Mouse (Mus musculus): ENCODE data around the gene Cpeb4.

DNA sequence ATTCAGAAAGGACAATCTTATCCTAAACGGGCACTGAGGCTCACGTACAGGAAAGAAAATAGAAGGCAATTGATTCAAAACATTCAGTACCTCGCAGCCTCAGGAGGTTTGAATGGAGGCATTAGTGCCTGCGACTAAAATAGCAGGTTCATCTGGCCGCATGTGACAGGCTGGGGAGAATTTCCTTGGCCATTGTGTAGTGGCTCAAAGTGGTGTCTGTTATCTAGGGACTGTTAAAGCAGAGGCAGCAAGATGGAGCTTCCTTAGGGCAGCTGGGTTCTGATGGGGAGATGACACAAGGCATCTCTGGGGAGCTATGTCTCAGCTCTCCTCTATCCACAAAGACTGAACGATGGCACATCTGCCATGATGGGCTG, 32.9 kb upstream of the Cpeb4 start:
- TF ChIP-seq CTCF (IDR thresholded peaks at IDR 0.05; ENCODE audit: control insufficient read depth, insufficient read depth, low read length) (no peak), POLR2A (IDR thresholded peaks at IDR 0.05; ENCODE audit: borderline replicate concordance, control insufficient read depth, low read depth, low read length) (no peak)
